Mouse (Mus musculus) E14TG2a.4 (cell line): Measurements from ENCODE around the gene Abhd12.

Source experiments
- CTCF ChIP-seq: conservative IDR thresholded peaks from 2 replicates; pipeline ENCODE4 v1.5.1; 2014; ENCODE audit warnings: low read length
- POU5F1 ChIP-seq: IDR thresholded peaks from 2 replicates; pipeline ENCODE4 v1.6.1; 2014; ENCODE audit warnings: low read length, borderline replicate concordance

- TF ChIP-seq CTCF, result no peak
- TF ChIP-seq POU5F1, result no peak
Measured at GRCm38 (mm10) chr2:150918720-150919119, 14.2 kb upstream of the Abhd12 start.
